Mouse (Mus musculus) heart, embryonic 16.5 days (tissue): ENCODE measurements around the gene AC131692.1. TPM values are rescaled to one million over a fixed set of nuclear protein-coding genes. Genes with fewer than 3 reads are reported as not detected.

ENCODE experiments used
- ATAC-seq: fragments of 200-750 bp; cut with Nextera tagmentation; replicated peaks from 2 replicates; pipeline ENCODE4 v1.8.0; 2017; ENCODE audit warnings: moderate number of reproducible peaks; ENCODE audit not compliant: insufficient read depth, low FRiP score; ENCODE audit errors: extremely low read depth
- H3K27ac ChIP-seq: fragments of 300-500 bp; sonication (generic); 2 replicates; pipeline ENCODE4 v1.5.1; 2014; ENCODE audit warnings: mild to moderate bottlenecking, low read length, control low read depth, moderate library complexity
- H3K27me3 ChIP-seq: fragments of 300-500 bp; sonication (generic); 2 replicates; pipeline ENCODE4 v1.6.1; 2014; ENCODE audit warnings: low read length, mixed read lengths; ENCODE audit not compliant: control insufficient read depth, insufficient read depth
- H3K36me3 ChIP-seq: fragments of 300-500 bp; sonication (generic); 2 replicates; pipeline ENCODE4 v1.6.1; 2014; ENCODE audit not compliant: control insufficient read depth, insufficient read depth
- H3K4me1 ChIP-seq: fragments of 300-500 bp; sonication (generic); 2 replicates; pipeline ENCODE4 v1.6.1; 2014; ENCODE audit warnings: low read length, mixed read lengths; ENCODE audit not compliant: control insufficient read depth, insufficient read depth
- H3K4me2 ChIP-seq: fragments of 300-500 bp; sonication (generic); 2 replicates; pipeline ENCODE4 v1.6.1; 2014; ENCODE audit warnings: low read depth, mild to moderate bottlenecking, control low read depth, low read length
- H3K4me3 ChIP-seq: fragments of 300-500 bp; sonication (generic); 2 replicates; pipeline ENCODE4 v1.5.1; 2014; ENCODE audit warnings: mild to moderate bottlenecking, control low read depth, low read length
- H3K9ac ChIP-seq: fragments of 300-500 bp; sonication (generic); 2 replicates; pipeline ENCODE4 v1.6.1; 2014; ENCODE audit warnings: low read length, control low read depth
- H3K9me3 ChIP-seq: fragments of 300-500 bp; sonication (generic); replicated peaks from 2 replicates; pipeline ENCODE4 v1.6.1; 2016; ENCODE audit warnings: low read length; ENCODE audit not compliant: control insufficient read depth
- WGBS: fragments of 180-500 bp; shearing (Covaris S2); extraction: QIAGEN DNeasy Blood & Tissue Kit; methylation state at CpG from one replicate; pipeline ENCODE4 v1.1.7; 2014; 5-methylcytosine and 5-hydroxymethylcytosine counted together
- polyA plus RNA-seq: library from polyadenylated mRNA; unstranded; fragments of >200 nt; fragmentation: Nextera tagmentation; extraction: Ambion mirVana; gene quantifications from 2 replicates; pipeline ENCODE4 v1.2.1, GENCODE M21; 2015

AC131692.1 gene
- polyA plus RNA-seq = 0.30 and 0.49 TPM in 2 replicates

DNA sequence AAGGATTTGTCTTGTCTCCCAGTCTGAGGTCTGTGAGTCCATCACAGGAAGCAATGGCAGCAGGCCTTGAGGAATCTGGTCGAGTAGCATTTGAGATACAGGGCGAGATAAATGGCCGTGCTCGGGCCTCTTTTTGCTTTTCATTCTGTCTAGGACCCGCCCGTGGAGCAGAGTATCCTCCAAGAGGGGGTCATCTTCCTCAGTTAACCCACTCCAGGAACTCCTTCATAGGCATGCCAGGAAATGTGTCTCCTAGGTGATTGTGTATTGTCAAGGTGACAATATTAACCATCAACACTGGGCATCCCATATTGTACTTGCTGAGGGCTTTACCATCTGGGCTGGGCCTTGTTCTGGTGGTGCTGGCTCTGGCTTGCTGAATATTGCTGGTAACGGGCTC, at the start of gene AC131692.1:
TSS of gene AC131692.1 (plus strand) at position 301 of the 400 bp plus-strand sequence.
- Histone ChIP-seq H3K4me3 (no peak within 1 kb of the TSS), H3K27ac (no peak within 1 kb of the TSS), H3K9me3 (no peaks in the 10 kb centered on the region), H3K27me3 (no peaks in the 10 kb centered on the region), H3K4me2 (no peak within 1 kb of the TSS), H3K36me3 (peaks cover 10% of the 10 kb centered on the region), H3K9ac (no peak within 1 kb of the TSS), H3K4me1 (no peaks in the 10 kb centered on the region)
- WGBS = 86% methylated on average over 7 of the region's 7 CpGs
- ATAC-seq = no peak

DNA sequence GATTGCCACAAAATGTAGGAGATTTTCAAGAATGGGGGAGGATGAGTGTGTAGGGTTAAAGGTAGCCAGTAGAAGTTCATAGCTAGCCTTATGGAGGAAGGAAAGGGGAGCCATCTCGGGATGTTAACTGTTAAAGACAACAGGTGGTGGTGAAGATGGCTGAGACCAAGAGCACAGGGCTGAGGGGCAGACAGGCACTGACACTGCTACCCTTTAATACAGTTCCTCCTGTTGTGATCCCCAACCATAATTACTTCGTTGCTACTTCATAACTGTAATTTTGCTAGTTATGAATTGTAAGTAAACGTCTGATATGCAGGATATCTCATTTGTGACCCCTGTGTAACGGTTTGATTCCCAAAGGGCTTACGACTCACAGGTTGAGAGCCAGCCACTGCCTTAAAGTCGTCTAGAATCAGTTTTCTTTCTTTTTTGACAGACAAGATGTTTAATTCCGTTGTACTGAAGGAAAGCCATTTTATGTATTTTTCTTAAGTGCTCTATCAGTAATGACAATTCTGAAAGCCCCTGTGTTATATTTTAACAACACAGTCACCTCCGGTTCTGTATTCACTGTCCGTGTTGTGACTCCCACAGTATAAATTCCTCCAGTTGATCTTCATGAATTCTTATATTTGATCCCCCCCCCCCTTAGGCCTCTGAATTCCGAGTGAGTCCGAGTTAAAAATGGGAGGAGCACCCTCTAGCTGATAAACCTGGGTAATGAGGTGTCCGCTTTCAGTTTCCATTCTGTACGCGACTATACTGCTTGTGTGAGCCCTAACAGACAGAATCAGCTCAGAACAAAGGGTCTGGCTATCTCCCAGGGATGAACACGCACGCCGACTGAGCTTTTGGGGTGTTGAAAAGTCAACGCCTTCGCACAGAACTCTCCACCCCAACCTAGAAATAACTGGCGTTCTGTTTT, 48.6 kb upstream of the AC131692.1 start:
- peaks cover 23% of the 10 kb centered on the region for H3K36me3 ChIP-seq
- 11% methylated on average over 20 of the region's 20 CpGs for WGBS
- H3K27me3 ChIP-seq = no peaks in the 10 kb centered on the region
- H3K27ac ChIP-seq = peak overlapping the region; percentile 99
- peaks cover 19% of the 10 kb centered on the region for H3K4me1 ChIP-seq
- peak; percentile 42; the same call in 1 of the 2 replicates for ATAC-seq
- H3K9me3 ChIP-seq = no peaks in the 10 kb centered on the region
- H3K4me2 ChIP-seq = peak overlapping the region; percentile 99
- H3K9ac ChIP-seq = peak overlapping the region; percentile 87
- peak overlapping the region; percentile 83 for H3K4me3 ChIP-seq

DNA sequence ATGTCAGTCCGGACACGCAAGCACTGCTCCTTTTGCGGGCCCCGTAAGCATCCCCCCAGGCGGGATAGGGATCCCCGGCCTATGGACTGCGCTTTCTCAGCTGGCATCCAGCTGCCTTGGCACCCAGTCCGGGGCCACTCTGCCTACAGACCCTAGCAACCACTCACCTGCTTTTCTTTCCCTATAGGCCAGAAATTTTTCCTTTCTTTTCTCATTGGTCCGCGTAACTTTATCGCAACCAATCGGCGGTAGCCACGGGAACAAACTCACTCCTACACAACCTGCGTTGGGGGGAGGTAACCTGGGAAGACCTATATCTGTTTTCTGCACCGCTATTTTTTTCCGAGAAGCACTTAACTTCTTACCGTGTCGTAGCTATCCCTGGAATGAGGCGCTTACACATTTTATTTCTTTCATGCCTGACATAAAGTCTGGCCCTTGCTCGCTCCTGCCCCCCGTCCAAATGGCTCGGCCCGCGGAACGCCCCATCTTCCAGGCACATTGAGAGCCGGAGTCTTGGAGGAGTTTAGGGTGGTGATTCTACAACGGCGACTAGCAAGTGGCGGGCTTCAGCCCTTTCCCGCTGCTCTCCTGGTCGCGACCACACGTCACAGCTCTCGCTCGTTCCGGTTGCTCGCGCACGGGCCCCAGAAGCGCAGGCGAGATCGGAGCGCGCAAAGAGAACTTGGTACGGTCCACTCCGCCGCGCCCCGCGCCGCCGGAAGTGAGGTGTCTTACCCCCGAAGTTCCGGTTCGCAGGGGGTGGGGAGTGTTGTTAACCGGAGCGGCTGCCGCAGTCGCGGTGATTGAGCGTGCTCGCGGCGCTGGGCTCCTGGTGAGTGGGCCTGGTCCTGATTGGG, 47.7 kb upstream of the AC131692.1 start, which contains the start of gene Syvn1:
TSS of gene Syvn1 (plus strand) at position 283 of the 860 bp plus-strand sequence.
- Histone ChIP-seq H3K9ac (peak within 1 kb of the TSS; percentile 87), H3K27ac (peak within 1 kb of the TSS; percentile 99), H3K36me3 (peaks cover 30% of the 10 kb centered on the region), H3K4me1 (peaks cover 19% of the 10 kb centered on the region), H3K27me3 (no peaks in the 10 kb centered on the region), H3K9me3 (no peaks in the 10 kb centered on the region), H3K4me3 (peak within 1 kb of the TSS; percentile 83), H3K4me2 (peak within 1 kb of the TSS; percentile 99)
- under 1% methylated on average over 65 of the region's 65 CpGs for WGBS
- peak; percentile 91 for ATAC-seq

DNA sequence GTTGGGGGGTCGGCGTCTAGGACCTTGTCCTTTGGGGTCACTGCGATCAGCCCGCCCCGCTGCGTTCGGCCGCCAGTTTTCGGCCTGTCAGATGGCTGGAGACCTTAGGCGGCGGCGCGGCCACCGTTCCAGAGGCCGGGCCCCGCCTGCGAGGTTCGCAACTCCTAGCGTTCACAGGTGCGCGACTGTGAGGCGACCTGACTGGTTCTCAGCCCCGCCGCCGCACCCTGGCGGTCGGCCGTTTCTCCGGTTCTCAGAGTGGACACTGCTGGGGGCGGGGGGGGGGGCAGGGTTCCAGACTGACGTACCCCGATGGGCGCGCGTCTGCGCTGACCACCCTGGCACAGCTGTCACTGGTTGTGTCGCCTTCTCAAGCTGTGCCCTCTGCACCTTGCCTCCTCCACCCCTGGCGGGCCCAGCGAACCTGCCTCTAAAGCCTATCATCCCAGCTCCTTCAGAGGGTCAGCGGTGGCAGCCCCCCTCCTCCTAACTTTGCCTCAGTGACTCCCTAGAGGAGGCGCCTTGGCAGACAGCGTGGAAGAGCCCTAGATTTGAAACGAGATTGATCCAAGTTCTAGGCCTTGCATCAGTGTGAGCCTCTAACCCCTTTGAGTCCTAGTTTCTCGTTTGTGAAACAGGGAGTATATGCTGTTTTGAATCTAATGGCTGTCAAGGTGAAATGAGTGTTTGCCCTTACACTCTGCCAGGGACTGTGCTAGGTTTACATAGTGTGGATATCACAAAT, 46.9 kb upstream of the AC131692.1 start:
- Histone ChIP-seq H3K9ac (peak overlapping the region; percentile 87), H3K4me2 (peak overlapping the region; percentile 99), H3K27ac (peak overlapping the region; percentile 99), H3K27me3 (no peaks in the 10 kb centered on the region), H3K4me3 (peak overlapping the region; percentile 83), H3K4me1 (peaks cover 19% of the 10 kb centered on the region), H3K36me3 (peaks cover 34% of the 10 kb centered on the region), H3K9me3 (no peaks in the 10 kb centered on the region)
- no peak for ATAC-seq
- WGBS = 1% methylated on average over 44 of the region's 44 CpGs

DNA sequence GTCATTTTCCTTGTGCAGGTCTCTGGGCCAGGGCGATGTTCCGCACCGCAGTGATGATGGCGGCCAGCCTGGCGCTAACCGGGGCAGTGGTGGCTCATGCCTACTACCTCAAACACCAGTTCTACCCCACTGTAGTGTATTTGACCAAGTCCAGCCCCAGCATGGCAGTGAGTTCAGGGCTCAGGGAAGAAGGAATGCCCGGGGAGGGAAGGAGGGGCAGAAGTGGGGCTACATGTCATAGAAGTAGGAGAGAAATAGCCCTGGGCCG, 46.4 kb upstream of the AC131692.1 start:
- Histone ChIP-seq H3K9me3 (no peaks in the 10 kb centered on the region), H3K27ac (no peak overlapping the region), H3K4me1 (peaks cover 19% of the 10 kb centered on the region), H3K9ac (peak overlapping the region; percentile 87), H3K4me2 (peak overlapping the region; percentile 99), H3K36me3 (peaks cover 37% of the 10 kb centered on the region), H3K27me3 (no peaks in the 10 kb centered on the region), H3K4me3 (peak overlapping the region; percentile 83)
- WGBS = 79% methylated on average over 8 of the region's 8 CpGs
- no peak for ATAC-seq

DNA sequence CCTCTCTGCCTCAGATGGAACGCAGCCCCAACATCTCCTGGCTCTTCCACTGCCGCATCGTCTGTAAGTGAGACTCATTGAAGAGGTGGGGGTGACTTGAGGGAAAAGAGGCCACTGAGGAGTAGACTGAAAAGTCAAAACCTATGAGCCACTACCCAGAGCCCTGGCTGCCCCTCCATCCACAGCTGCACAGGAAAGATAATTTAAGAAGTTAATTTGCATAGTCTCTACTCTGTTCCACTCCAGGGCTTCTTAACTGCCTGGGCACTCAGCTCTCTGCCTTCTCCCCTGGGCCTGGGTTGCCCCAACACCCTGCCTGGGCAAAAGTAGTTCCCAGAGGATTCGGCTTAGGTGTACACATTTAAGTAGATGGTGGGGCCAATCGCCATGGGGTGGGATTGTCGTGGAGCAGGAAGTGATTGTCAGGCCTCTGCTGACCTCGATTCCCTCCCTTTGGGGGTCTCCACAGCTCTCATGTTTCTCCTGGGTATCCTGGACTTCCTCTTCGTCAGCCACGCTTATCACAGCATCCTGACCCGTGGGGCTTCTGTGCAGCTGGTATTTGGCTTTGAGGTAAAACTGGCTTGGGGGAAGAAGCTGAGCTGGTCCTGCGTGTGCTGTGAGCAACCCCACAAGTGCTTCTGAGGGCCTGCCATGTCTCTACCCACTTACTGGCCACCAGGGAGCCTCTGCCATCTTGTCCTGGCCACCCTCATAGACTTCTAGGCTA, 45.4 kb upstream of the AC131692.1 start:
- Histone ChIP-seq H3K36me3 (peaks cover 47% of the 10 kb centered on the region), H3K4me2 (no peak overlapping the region)
- 83% methylated on average over 11 of the region's 11 CpGs for WGBS

DNA sequence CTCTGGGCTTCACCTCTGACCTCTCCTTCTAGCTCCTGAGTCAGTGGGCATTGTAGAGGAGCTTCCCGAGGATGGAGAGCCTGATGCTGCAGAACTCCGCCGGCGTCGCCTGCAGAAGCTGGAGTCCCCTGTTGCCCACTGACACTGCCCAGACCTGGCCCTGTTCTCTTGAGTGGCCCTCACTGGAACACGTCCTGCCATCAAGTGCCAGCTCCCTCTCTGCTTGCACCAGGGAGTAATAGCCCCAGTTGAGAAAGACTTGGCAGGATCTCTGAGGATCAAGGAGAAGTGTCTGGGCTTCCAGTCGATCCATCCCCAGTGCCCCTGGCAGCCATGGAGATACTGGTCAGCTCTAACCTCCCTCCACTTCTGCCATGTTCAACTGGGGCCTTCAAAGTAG, 41.7 kb upstream of the AC131692.1 start:
- no peak overlapping the region for H3K4me2 ChIP-seq
- no peak overlapping the region for H3K9ac ChIP-seq
- 83% methylated on average over 7 of the region's 7 CpGs for WGBS
- ATAC-seq = no peak
- peaks cover 56% of the 10 kb centered on the region for H3K36me3 ChIP-seq
- H3K27ac ChIP-seq = no peak overlapping the region
- peaks cover 20% of the 10 kb centered on the region for H3K4me1 ChIP-seq
- no peaks in the 10 kb centered on the region for H3K9me3 ChIP-seq
- no peak overlapping the region for H3K4me3 ChIP-seq
- H3K27me3 ChIP-seq = no peaks in the 10 kb centered on the region

More for the DNA sequence above, 45.4 kb upstream of the AC131692.1 start:
- Histone ChIP-seq H3K9me3 (no peaks in the 10 kb centered on the region), H3K4me3 (no peak overlapping the region), H3K9ac (no peak overlapping the region), H3K27ac (no peak overlapping the region), H3K4me1 (peaks cover 19% of the 10 kb centered on the region), H3K27me3 (no peaks in the 10 kb centered on the region)
- no peak for ATAC-seq

DNA sequence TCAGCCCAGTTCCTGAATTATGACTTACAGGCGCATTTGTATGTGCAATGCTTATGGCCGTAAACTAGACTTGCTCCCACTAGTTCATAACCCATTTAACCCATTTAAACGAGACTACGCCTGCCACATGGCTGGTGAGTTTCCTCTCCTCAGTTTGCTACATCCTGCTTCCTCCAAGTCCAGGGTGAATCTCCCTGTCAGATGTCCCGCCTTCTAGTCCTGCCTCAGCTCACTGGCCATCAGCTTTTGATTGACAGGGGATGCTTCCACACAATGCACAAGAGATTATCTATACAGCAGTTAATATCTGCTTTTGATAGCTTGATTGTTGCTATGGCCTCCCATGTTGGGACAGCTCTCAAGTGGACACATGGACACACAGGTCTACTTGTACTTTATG, 39.9 kb upstream of the AC131692.1 start:
- peaks cover 16% of the 10 kb centered on the region for H3K4me1 ChIP-seq
- no peak overlapping the region for H3K27ac ChIP-seq
- H3K27me3 ChIP-seq = no peaks in the 10 kb centered on the region
- no peaks in the 10 kb centered on the region for H3K9me3 ChIP-seq
- ATAC-seq = no peak
- H3K4me3 ChIP-seq = no peak overlapping the region
- peaks cover 53% of the 10 kb centered on the region for H3K36me3 ChIP-seq
- H3K9ac ChIP-seq = no peak overlapping the region
- H3K4me2 ChIP-seq = no peak overlapping the region
- WGBS = 79% methylated on average over 5 of the region's 5 CpGs
